Mouse (Mus musculus) ES-E14 (cell line): ENCODE measurements around the gene Slc12a3.

ENCODE experiments used
- MAFK ChIP-seq: IDR thresholded peaks from 2 replicates; pipeline ENCODE4 v1.6.1; 2014; ENCODE audit warnings: mild to moderate bottlenecking, low read depth, low read length, inconsistent platforms; ENCODE audit not compliant: insufficient read depth
- ZC3H11A ChIP-seq: IDR thresholded peaks from 2 replicates; pipeline ENCODE4 v1.6.1; 2012; ENCODE audit warnings: low read depth, mild to moderate bottlenecking, inconsistent platforms, low read length, borderline replicate concordance
- ZNF384 ChIP-seq: IDR thresholded peaks from 2 replicates; pipeline ENCODE4 v1.6.1; 2012; ENCODE audit warnings: low read depth, low read length, inconsistent platforms

GRCm38 (mm10) chr8:94346264-94346663, 17.3 kb downstream of the Slc12a3 start:
- no peak for TF ChIP-seq MAFK
- no peak for TF ChIP-seq ZC3H11A
- TF ChIP-seq ZNF384 = no peak
